Mouse (Mus musculus) liver, embryonic 16.5 days (tissue): ENCODE measurements around the gene Gdpgp1. TPM values are rescaled to one million over a fixed set of nuclear protein-coding genes. Genes with fewer than 3 reads are reported as not detected.

Experiments
- ATAC-seq: fragments of 200-750 bp; cut with Nextera tagmentation; 2 replicates; pipeline ENCODE4 v1.8.0; 2017; ENCODE audit warnings: low read depth, mild to moderate bottlenecking, moderate number of reproducible peaks, moderate library complexity
- H3K27ac ChIP-seq: fragments of 300-500 bp; sonication (generic); 2 replicates; pipeline ENCODE4 v1.5.1; 2014; ENCODE audit warnings: mild to moderate bottlenecking, low read length
- H3K27me3 ChIP-seq: fragments of 300-500 bp; sonication (generic); 2 replicates; pipeline ENCODE4 v1.6.1; 2014; ENCODE audit warnings: low read depth, low read length, mixed read lengths; ENCODE audit not compliant: control insufficient read depth, insufficient read depth
- H3K36me3 ChIP-seq: fragments of 300-500 bp; sonication (generic); 2 replicates; pipeline ENCODE4 v1.6.1; 2014; ENCODE audit warnings: mild to moderate bottlenecking; ENCODE audit not compliant: control insufficient read depth, insufficient read depth
- H3K4me1 ChIP-seq: fragments of 300-500 bp; sonication (generic); 2 replicates; pipeline ENCODE4 v1.6.1; 2014; ENCODE audit warnings: low read depth, low read length, mixed read lengths; ENCODE audit not compliant: control insufficient read depth
- H3K4me2 ChIP-seq: fragments of 300-500 bp; sonication (generic); 2 replicates; pipeline ENCODE4 v1.6.1; 2014; ENCODE audit warnings: low read depth, low read length, mixed read lengths
- H3K4me3 ChIP-seq: fragments of 300-500 bp; sonication (generic); 2 replicates; pipeline ENCODE4 v1.5.1; 2014; ENCODE audit warnings: low read depth, mild to moderate bottlenecking, low read length
- H3K9ac ChIP-seq: fragments of 300-500 bp; sonication (generic); 2 replicates; pipeline ENCODE4 v1.6.1; 2014; ENCODE audit warnings: low read depth, low read length
- H3K9me3 ChIP-seq: fragments of 300-500 bp; sonication (generic); replicated peaks from 2 replicates; pipeline ENCODE4 v1.6.1; 2016; ENCODE audit warnings: low read length; ENCODE audit not compliant: control insufficient read depth
- WGBS: fragments of 180-500 bp; shearing (Covaris S2); extraction: QIAGEN DNeasy Blood & Tissue Kit; methylation state at CpG from one replicate; pipeline ENCODE4 v1.1.7; 2014; ENCODE audit not compliant: insufficient replicate concordance; 5-methylcytosine and 5-hydroxymethylcytosine counted together
- polyA plus RNA-seq: library from polyadenylated mRNA; unstranded; fragments of >200 nt; fragmentation: Nextera tagmentation; extraction: Ambion mirVana; gene quantifications from 2 replicates; pipeline ENCODE4 v1.2.1, GENCODE M21; 2015

The Gdpgp1 gene
- polyA plus RNA-seq, 1 experiment from 2014 or later = 1.5 TPM

DNA sequence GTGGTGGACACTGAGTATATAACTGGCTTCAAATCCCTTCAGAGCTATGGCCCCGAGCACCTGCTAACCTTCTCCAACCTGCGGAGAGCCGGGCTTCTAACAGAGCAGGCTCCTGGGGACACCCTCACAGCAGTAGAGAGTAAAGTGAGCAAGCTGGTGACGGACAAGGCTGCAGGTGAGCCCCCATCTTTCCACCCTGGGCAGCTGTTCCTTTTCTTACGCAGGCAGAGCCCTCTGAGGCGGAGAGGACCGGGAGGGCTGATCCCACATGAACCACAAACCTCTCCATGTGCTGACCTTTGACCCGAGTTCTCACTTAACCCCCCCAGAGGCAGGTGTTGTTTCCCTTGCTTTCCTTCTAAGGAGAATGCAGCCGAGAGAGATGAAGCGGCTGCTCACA is 55.1 kb downstream of the Gdpgp1 start:
- no peaks in the 10 kb centered on the region for H3K9me3 ChIP-seq
- ATAC-seq = no peak
- H3K4me3 ChIP-seq = no peak overlapping the region
- no peak overlapping the region for H3K9ac ChIP-seq
- no peaks in the 10 kb centered on the region for H3K27me3 ChIP-seq
- peaks cover 12% of the 10 kb centered on the region for H3K36me3 ChIP-seq
- H3K4me2 ChIP-seq = no peak overlapping the region
- H3K27ac ChIP-seq = no peak overlapping the region
- peaks cover 20% of the 10 kb centered on the region for H3K4me1 ChIP-seq
- WGBS = 75% methylated on average over 10 of the region's 10 CpGs

Other genes starting within 250 kb of the Gdpgp1 start
- 6.8 and 7.4 TPM in 2 replicates for gene Zfp710, start 208.1 kb upstream of the Gdpgp1 start, polyA plus RNA-seq
- gene Idh2, start 117.5 kb upstream of the Gdpgp1 start, polyA plus RNA-seq = 204 and 221 TPM in 2 replicates
- 13.4 and 14.4 TPM in 2 replicates for gene Sema4b, start 46.0 kb upstream of the Gdpgp1 start, polyA plus RNA-seq
- 76.4 and 77.0 TPM in 2 replicates for gene Cib1, start 52 bp upstream of the Gdpgp1 start, polyA plus RNA-seq
- gene Ttll13, start 13.5 kb downstream of the Gdpgp1 start, polyA plus RNA-seq = 0.16 and 0.42 TPM in 2 replicates
- 26.3 and 27.7 TPM in 2 replicates for gene Ngrn, start 28.4 kb downstream of the Gdpgp1 start, polyA plus RNA-seq
- gene Vps33b, start 36.8 kb downstream of the Gdpgp1 start, polyA plus RNA-seq = 4.3 and 5.0 TPM in 2 replicates
- 125 and 133 TPM in 2 replicates for gene Prc1, start 61.6 kb downstream of the Gdpgp1 start, polyA plus RNA-seq
- 2.3 and 2.6 TPM in 2 replicates for gene Rccd1, start 91.6 kb downstream of the Gdpgp1 start, polyA plus RNA-seq
- gene Unc45a, start 108.1 kb downstream of the Gdpgp1 start, polyA plus RNA-seq = 9.0 and 9.3 TPM in 2 replicates
- gene Hddc3, start 110.2 kb downstream of the Gdpgp1 start, polyA plus RNA-seq = 3.1 and 3.5 TPM in 2 replicates
- gene Man2a2, start 138.5 kb downstream of the Gdpgp1 start, polyA plus RNA-seq = 2.6 and 3.1 TPM in 2 replicates
- 16.5 and 18.2 TPM in 2 replicates for gene Fes, start 155.1 kb downstream of the Gdpgp1 start, polyA plus RNA-seq
- gene Furin, start 172.6 kb downstream of the Gdpgp1 start, polyA plus RNA-seq = 5.6 and 6.2 TPM in 2 replicates